Mouse (Mus musculus) neural tube, embryonic 10.5 days (tissue): Measurements from ENCODE around the gene Gp1bb.

Experiments
- DNase-seq: peaks from one replicate; pipeline ENCODE4 v3.0.0-alpha.2; 2017; ENCODE audit warnings: low spot score; ENCODE audit errors: extremely low spot score

Gp1bb gene

GRCm38 (mm10) chr16:18604267-18604701, 17.9 kb downstream of the Gp1bb start:
- DNase-seq, result peak; percentile 15

- DNase-seq, result no peak
Observed at GRCm38 (mm10) chr16:18601447-18601846, 20.8 kb downstream of the Gp1bb start.

- DNase-seq, result no peak
Observed at GRCm38 (mm10) chr16:18598006-18598405, 24.2 kb downstream of the Gp1bb start.

GRCm38 (mm10) chr16:18596255-18596654, 25.9 kb downstream of the Gp1bb start:
- no peak for DNase-seq

GRCm38 (mm10) chr16:18593930-18594329, 28.3 kb downstream of the Gp1bb start:
- DNase-seq, result no peak

- DNase-seq, result peak; percentile 68
Observed at GRCm38 (mm10) chr16:18591047-18592018, 30.9 kb downstream of the Gp1bb start.

- DNase-seq, result peak; percentile 57
Observed at GRCm38 (mm10) chr16:18589804-18590790, 32.1 kb downstream of the Gp1bb start, which contains the start of gene Tbx1. Gene Tbx1, minus strand, starts transcription at chr16:18590671.

GRCm38 (mm10) chr16:18589080-18589621, 33.1 kb downstream of the Gp1bb start:
- peak; percentile 51 for DNase-seq

GRCm38 (mm10) chr16:18588738-18589055, 33.5 kb downstream of the Gp1bb start:
- peak; percentile 62 for DNase-seq

GRCm38 (mm10) chr16:18587847-18588737, 34.1 kb downstream of the Gp1bb start:
- DNase-seq, result peak; percentile 73

GRCm38 (mm10) chr16:18586906-18587546, 35.2 kb downstream of the Gp1bb start:
- DNase-seq, result no peak

GRCm38 (mm10) chr16:18586076-18586905, 35.9 kb downstream of the Gp1bb start:
- peak; percentile 76 for DNase-seq

- peak; percentile 65 for DNase-seq
Observed at GRCm38 (mm10) chr16:18585676-18586075, 36.5 kb downstream of the Gp1bb start.

- peak; percentile 47 for DNase-seq
Observed at GRCm38 (mm10) chr16:18584901-18585510, 37.2 kb downstream of the Gp1bb start.

GRCm38 (mm10) chr16:18583673-18584357, 38.4 kb downstream of the Gp1bb start:
- DNase-seq, result peak; percentile 63

- no peak for DNase-seq
Observed at GRCm38 (mm10) chr16:18583169-18583568, 39.0 kb downstream of the Gp1bb start.

GRCm38 (mm10) chr16:18582426-18583148, 39.6 kb downstream of the Gp1bb start:
- peak; percentile 66 for DNase-seq
